Mouse (Mus musculus) heart, postnatal 0 days (tissue): ENCODE measurements at regions not wholly inside any gene's neighbourhood (a gene's known extent, or its start where the extent isn't known, plus 50 kb on each side); places are given as distances from the start of the nearest gene placed in this dataset.

Experiments
- ATAC-seq: fragments of 200-750 bp; cut with Nextera tagmentation; 2 replicates; pipeline ENCODE4 v1.8.0; 2017; ENCODE audit warnings: low read depth, moderate number of reproducible peaks, moderate library complexity; ENCODE audit not compliant: insufficient read depth
- DNase-seq: peaks from one replicate; pipeline ENCODE4 v3.0.0-alpha.2; 2016; ENCODE audit warnings: low spot score
- H3K27ac ChIP-seq: fragments of 300-500 bp; sonication (generic); 2 replicates; pipeline ENCODE4 v1.5.1; 2014; ENCODE audit warnings: low read depth, mild to moderate bottlenecking
- H3K27me3 ChIP-seq: fragments of 300-500 bp; sonication (generic); 2 replicates; pipeline ENCODE4 v1.6.1; 2014; ENCODE audit warnings: low read length, mixed read lengths; ENCODE audit not compliant: control insufficient read depth, insufficient read depth
- H3K36me3 ChIP-seq: fragments of 300-500 bp; sonication (generic); replicated peaks from 2 replicates; pipeline ENCODE4 v1.6.1; 2014; ENCODE audit warnings: low read length, mixed read lengths; ENCODE audit not compliant: control insufficient read depth, insufficient read depth
- H3K4me1 ChIP-seq: fragments of 300-500 bp; sonication (generic); 2 replicates; pipeline ENCODE4 v1.6.1; 2014; ENCODE audit warnings: antibody characterized with exemption; ENCODE audit not compliant: control insufficient read depth, insufficient read depth
- H3K4me2 ChIP-seq: fragments of 300-500 bp; sonication (generic); 2 replicates; pipeline ENCODE4 v1.6.1; 2014; ENCODE audit warnings: low read depth, mild to moderate bottlenecking, low read length, moderate library complexity
- H3K4me3 ChIP-seq: fragments of 300-500 bp; sonication (generic); 2 replicates; pipeline ENCODE4 v1.5.1; 2014; ENCODE audit warnings: low read depth, low read length
- H3K9ac ChIP-seq: fragments of 300-500 bp; sonication (generic); replicated peaks from 2 replicates; pipeline ENCODE4 v1.6.1; 2014; ENCODE audit warnings: low read depth, low read length, mixed read lengths
- H3K9me3 ChIP-seq: fragments of 300-500 bp; sonication (generic); replicated peaks from 2 replicates; pipeline ENCODE4 v1.6.1; 2016; ENCODE audit warnings: low read length; ENCODE audit not compliant: control insufficient read depth
- CTCF ChIP-seq: IDR thresholded peaks from 2 replicates; pipeline ENCODE4 v1.5.1; 2016; ENCODE audit warnings: antibody characterized with exemption, control low read depth, low read depth
- EP300 ChIP-seq: IDR thresholded peaks from 2 replicates; pipeline ENCODE4 v1.6.1; 2016; ENCODE audit warnings: antibody characterized with exemption, low read depth
- WGBS: fragments of 180-500 bp; shearing (Covaris S2); extraction: QIAGEN DNeasy Blood & Tissue Kit; methylation state at CpG from one replicate; pipeline ENCODE4 v1.1.7; 2014; 5-methylcytosine and 5-hydroxymethylcytosine counted together

GRCm38 (mm10) chr14:102510387-102510786 is 472.1 kb downstream of the Kctd12 start:
- 28% methylated on average over 4 of the region's 4 CpGs for WGBS
- H3K9ac ChIP-seq = no peak overlapping the region

DNA sequence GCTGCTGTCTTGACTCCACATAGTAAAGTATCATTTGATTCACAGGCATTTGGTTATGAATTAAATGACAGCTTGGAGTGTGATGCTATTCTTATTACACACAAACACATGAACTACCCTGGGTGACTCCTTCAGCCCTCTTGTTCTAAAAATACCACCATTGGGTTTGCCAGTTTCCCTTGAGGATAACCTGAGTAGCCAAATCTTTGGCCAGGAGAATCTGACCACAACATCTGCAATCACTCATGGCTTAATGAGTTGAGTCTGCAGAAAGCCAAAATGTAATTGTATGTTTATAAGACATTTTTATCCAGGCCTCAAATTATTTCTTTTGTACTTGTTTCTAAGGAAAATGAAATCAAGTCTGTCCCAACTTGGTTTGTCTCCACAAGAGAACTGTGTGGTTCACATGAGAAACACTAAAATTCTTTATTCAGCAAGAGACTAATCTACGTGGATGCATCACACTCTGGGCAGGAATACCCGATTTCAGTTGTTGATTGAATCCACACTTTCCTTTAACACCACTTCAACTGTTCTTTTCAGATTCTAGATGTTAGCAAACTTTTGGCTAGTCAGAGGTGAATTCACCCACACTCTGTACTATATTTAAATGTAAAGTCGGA is 476.6 kb downstream of the Kctd12 start:
- no peak for TF ChIP-seq CTCF
- TF ChIP-seq EP300 = no peak
- peak; percentile 63 for ATAC-seq
- H3K27me3 ChIP-seq = no peaks in the 10 kb centered on the region
- 71% methylated on average over 3 of the region's 3 CpGs for WGBS
- H3K4me2 ChIP-seq = no peak overlapping the region
- H3K4me1 ChIP-seq = no peaks in the 10 kb centered on the region; the same call in 1 of the 2 replicates
- DNase-seq = peak; percentile 54
- no peak overlapping the region for H3K9ac ChIP-seq
- no peaks in the 10 kb centered on the region for H3K9me3 ChIP-seq
- H3K4me3 ChIP-seq = no peak overlapping the region
- no peak overlapping the region for H3K27ac ChIP-seq
- H3K36me3 ChIP-seq = no peaks in the 10 kb centered on the region

More at GRCm38 (mm10) chr14:102510387-102510786, 472.1 kb downstream of the Kctd12 start:
- H3K4me3 ChIP-seq = no peak overlapping the region
- H3K36me3 ChIP-seq = no peaks in the 10 kb centered on the region
- TF ChIP-seq EP300 (no peak), CTCF (peak; percentile 75)
- no peak overlapping the region for H3K27ac ChIP-seq
- DNase-seq = peak; percentile 21
- H3K9me3 ChIP-seq = no peaks in the 10 kb centered on the region
- no peak overlapping the region for H3K4me2 ChIP-seq
- peaks cover 7% of the 10 kb centered on the region; the same call in 1 of the 2 replicates for H3K4me1 ChIP-seq
- H3K27me3 ChIP-seq = no peaks in the 10 kb centered on the region
- ATAC-seq = no peak

DNA sequence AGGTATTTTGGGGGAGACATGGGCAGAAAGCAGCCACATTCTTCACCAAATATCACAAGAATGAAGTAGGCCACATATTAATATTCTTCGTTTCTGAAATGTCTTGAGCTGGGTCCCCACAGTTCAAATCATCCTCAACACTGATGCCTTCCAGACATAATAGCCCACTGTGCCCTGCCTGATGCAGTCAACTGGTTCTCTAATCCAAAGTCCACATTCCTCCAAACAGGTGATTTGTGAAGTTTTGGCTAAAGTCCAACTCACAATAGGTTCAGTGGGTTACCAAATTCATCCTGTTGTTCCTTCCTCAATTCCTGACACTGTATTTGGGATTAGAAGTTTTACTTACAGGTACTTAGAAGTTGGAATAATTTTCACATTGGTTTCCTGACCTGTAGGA is 485.3 kb downstream of the Kctd12 start:
- WGBS = 73% methylated on average over 1 of the region's 1 CpGs
- no peak overlapping the region for H3K4me2 ChIP-seq
- no peaks in the 10 kb centered on the region for H3K9me3 ChIP-seq
- ATAC-seq (no peak), DNase-seq (no peak)
- no peak overlapping the region for H3K4me3 ChIP-seq
- no peak overlapping the region for H3K27ac ChIP-seq
- H3K4me1 ChIP-seq = no peaks in the 10 kb centered on the region
- no peaks in the 10 kb centered on the region for H3K36me3 ChIP-seq
- TF ChIP-seq CTCF (no peak), EP300 (no peak)
- H3K27me3 ChIP-seq = no peaks in the 10 kb centered on the region
- H3K9ac ChIP-seq = no peak overlapping the region

DNA sequence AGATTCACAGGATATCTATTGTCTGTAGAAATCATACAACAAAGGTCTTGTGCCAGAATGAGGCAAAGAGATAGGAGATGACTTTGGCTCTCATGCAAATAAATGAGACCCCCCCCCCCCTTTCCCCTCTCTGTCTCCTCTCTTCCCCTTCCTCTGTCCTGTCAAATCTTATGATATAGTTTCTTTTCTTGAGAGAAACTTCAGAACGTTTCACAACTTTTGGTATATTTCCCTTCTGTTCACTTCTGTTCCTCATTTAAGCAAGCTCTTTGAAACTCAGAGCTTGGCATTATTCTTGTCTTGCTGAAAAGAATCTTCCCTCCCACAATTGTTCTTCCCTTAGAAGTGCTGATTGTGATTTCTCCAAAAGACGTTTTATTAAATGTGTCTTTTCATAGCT is 490.1 kb downstream of the Kctd12 start:
- TF ChIP-seq EP300 (no peak), CTCF (no peak)
- ATAC-seq (no peak), DNase-seq (no peak)
- Histone ChIP-seq H3K9ac (no peak overlapping the region), H3K4me3 (no peak overlapping the region), H3K4me1 (no peaks in the 10 kb centered on the region), H3K4me2 (no peak overlapping the region), H3K36me3 (no peaks in the 10 kb centered on the region), H3K9me3 (no peaks in the 10 kb centered on the region), H3K27ac (no peak overlapping the region), H3K27me3 (no peaks in the 10 kb centered on the region)
- WGBS = 49% methylated on average over 2 of the region's 2 CpGs

DNA sequence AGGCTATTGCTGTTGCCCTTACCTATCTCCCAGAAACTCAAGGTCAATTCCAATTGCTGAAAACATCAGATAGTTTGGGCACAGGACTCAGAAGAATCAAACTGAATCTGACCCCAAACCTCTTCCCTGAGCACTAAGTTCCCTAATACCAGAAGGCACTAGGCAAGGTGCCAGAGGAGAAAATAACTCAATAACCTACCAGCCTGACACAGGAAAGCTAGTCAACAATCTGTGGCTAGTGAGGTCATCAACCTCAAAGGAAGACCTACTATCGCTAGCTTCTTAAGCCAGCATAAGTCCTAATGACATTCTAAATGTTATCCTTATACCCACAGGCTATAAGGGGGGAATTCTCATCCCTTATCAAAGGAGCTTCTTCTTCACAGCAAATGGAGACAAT is 491.2 kb downstream of the Kctd12 start:
- whole genome bisulfite sequencing = 83% methylated on average over 1 of the region's 1 CpGs
- no peak for ATAC-seq
- no peak for DNase-seq
- Histone ChIP-seq H3K9me3 (no peaks in the 10 kb centered on the region), H3K4me1 (no peaks in the 10 kb centered on the region), H3K36me3 (no peaks in the 10 kb centered on the region), H3K4me3 (no peak overlapping the region), H3K4me2 (no peak overlapping the region), H3K27me3 (no peaks in the 10 kb centered on the region), H3K27ac (no peak overlapping the region), H3K9ac (no peak overlapping the region)
- no peak for TF ChIP-seq CTCF
- no peak for TF ChIP-seq EP300

GRCm38 (mm10) chr14:102477162-102477561 is 505.3 kb downstream of the Kctd12 start:
- Histone ChIP-seq H3K4me3 (no peak overlapping the region), H3K4me1 (no peaks in the 10 kb centered on the region), H3K4me2 (no peak overlapping the region), H3K27ac (no peak overlapping the region), H3K36me3 (no peaks in the 10 kb centered on the region), H3K27me3 (no peaks in the 10 kb centered on the region), H3K9ac (no peak overlapping the region), H3K9me3 (no peaks in the 10 kb centered on the region)
- DNase-seq = no peak
- no peak for ATAC-seq
- no peak for TF ChIP-seq CTCF
- TF ChIP-seq EP300 = no peak
- 76% methylated on average over 2 of the region's 2 CpGs for WGBS
